Mouse (Mus musculus) myocyte (in vitro differentiated cells): ENCODE measurements around the gene Fam189a1.

Experiments
- CEBPB ChIP-seq: IDR thresholded peaks from 2 replicates; pipeline ENCODE4 v1.6.1; 2011; ENCODE audit warnings: mild to moderate bottlenecking, moderate library complexity; ENCODE audit not compliant: poor library complexity, insufficient read depth, severe bottlenecking
- E2F4 ChIP-seq: IDR thresholded peaks from one replicate; pipeline ENCODE4 v1.6.1; 2011; ENCODE audit warnings: mild to moderate bottlenecking, control low read depth, moderate library complexity; ENCODE audit not compliant: insufficient read depth
- MYOG ChIP-seq, 3 experiments: IDR thresholded peaks; one replicate each; pipeline ENCODE4 v1.6.1; 2011; ENCODE audit warnings: control low read depth in 2 of 3, low read depth in 2 of 3, mild to moderate bottlenecking in 2 of 3; ENCODE audit not compliant: insufficient read length in 2 of 3, control insufficient read depth in 1 of 3, insufficient read depth in 1 of 3
- POLR2A ChIP-seq: IDR thresholded peaks from one replicate; pipeline ENCODE4 v1.6.1; 2011; ENCODE audit warnings: low read depth, mild to moderate bottlenecking, control low read depth, moderate library complexity; ENCODE audit not compliant: insufficient read length

- no peak for TF ChIP-seq POLR2A
- no peak for TF ChIP-seq CEBPB
- TF ChIP-seq E2F4: no peak
- no peak for TF ChIP-seq MYOG (IDR thresholded peaks at IDR 0.05; ENCODE audit: control insufficient read depth in 1 of 3, insufficient read depth in 1 of 3, insufficient read length in 2 of 3, low read depth in 2 of 3)
Measured at GRCm38 (mm10) chr7:64889919-64890318, 266.5 kb downstream of the Fam189a1 start.
